Mouse (Mus musculus): ENCODE data around the gene Wnt10a. TPM values are rescaled to one million over a fixed set of nuclear protein-coding genes. Genes with fewer than 3 reads are reported as not detected.

Gene Wnt10a
- 0.40 TPM in 2 replicates for polyA plus RNA-seq (2015; fragmentation: Nextera tagmentation; extraction: Ambion mirVana)

DNA sequence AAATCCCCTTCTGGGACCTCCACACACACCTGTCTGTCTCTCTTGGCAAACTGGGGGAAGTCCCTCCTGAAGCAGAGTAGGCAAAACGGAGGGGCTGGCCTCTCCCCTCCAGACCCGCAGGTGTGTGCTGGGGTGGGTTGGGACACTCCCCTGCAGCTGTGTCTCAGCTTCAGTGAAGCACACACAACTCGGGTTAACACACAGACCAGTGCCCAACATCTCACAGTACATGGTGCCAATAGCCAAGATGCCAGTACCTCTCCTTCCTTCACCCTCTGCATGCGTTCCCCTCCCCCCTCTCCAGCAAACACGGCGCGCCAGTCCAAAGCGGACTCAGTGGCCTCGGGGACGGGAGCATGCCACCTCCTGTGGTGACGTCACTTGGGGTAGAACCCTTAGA is at the start of gene Wnt10a:
Gene Wnt10a, plus strand, starts transcription at position 268 of the 400 bp plus-strand sequence.
- no peaks in the 10 kb centered on the region for H3K36me3 ChIP-seq (ENCODE audit: control insufficient read depth, insufficient read depth, low read length)
- 2% methylated on average over 8 of the region's 11 CpGs for WGBS

DNA sequence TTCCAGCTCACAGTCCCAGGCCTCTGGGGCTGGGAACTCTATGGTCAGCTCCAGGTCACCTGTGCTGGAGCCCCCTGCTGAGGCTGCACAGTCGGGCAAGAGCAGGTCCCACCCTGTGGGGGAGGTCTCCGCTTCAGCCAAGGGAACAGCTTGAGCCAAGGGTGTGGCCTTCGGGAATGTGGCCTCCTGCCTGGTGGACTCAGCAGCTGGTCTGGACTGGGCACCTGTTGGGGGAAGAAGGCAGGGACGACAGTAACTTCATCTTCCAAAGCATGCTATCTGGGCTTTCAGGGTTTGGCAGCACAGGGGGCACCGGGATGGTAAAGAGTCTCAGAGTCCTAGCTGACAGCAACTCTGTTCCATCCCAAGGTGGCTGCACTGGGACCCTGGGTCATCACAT is 44.0 kb upstream of the Wnt10a start:
- Histone ChIP-seq H3K27me3 (replicated peaks; ENCODE audit: control insufficient read depth, insufficient read depth, low read length) (peaks cover 5% of the 10 kb centered on the region), H3K9me3 (ENCODE audit: control insufficient read depth, low read length) (no peaks in the 10 kb centered on the region), H3K4me3 (ENCODE audit: low read length) (no peak overlapping the region), H3K36me3 (ENCODE audit: control insufficient read depth, insufficient read depth, low read length) (no peaks in the 10 kb centered on the region), H3K27ac (ENCODE audit: low read depth, low read length) (no peak overlapping the region), H3K4me1 (ENCODE audit: control insufficient read depth, insufficient read depth, low read depth, low read length) (peaks cover 5% of the 10 kb centered on the region; the same call in 1 of the 2 replicates), H3K4me2 (ENCODE audit: low read length) (no peak overlapping the region), H3K9ac (ENCODE audit: low read depth, low read length) (no peak overlapping the region)
- ATAC-seq, result no peak
- 77% methylated on average over 5 of the region's 5 CpGs for WGBS

More for the DNA sequence above, at the start of gene Wnt10a:
- no peak within 1 kb of the TSS for H3K27ac ChIP-seq (ENCODE audit: low read depth, low read length)
- H3K4me1 ChIP-seq (ENCODE audit: control insufficient read depth, insufficient read depth, low read depth, low read length), result peaks cover 24% of the 10 kb centered on the region
- H3K9ac ChIP-seq (ENCODE audit: low read depth, low read length), result peak within 1 kb of the TSS; percentile 47
- H3K9me3 ChIP-seq (ENCODE audit: control insufficient read depth, low read length), result no peaks in the 10 kb centered on the region
- H3K4me2 ChIP-seq (ENCODE audit: low read length), result peak within 1 kb of the TSS; percentile 64
- ATAC-seq, result 0 out of 2 replicates have a peak, but pooled peaks have one; percentile 25
- peak within 1 kb of the TSS; percentile 36 for H3K4me3 ChIP-seq (ENCODE audit: low read length)
- H3K27me3 ChIP-seq (replicated peaks; ENCODE audit: control insufficient read depth, insufficient read depth, low read length), result peaks cover 60% of the 10 kb centered on the region

DNA sequence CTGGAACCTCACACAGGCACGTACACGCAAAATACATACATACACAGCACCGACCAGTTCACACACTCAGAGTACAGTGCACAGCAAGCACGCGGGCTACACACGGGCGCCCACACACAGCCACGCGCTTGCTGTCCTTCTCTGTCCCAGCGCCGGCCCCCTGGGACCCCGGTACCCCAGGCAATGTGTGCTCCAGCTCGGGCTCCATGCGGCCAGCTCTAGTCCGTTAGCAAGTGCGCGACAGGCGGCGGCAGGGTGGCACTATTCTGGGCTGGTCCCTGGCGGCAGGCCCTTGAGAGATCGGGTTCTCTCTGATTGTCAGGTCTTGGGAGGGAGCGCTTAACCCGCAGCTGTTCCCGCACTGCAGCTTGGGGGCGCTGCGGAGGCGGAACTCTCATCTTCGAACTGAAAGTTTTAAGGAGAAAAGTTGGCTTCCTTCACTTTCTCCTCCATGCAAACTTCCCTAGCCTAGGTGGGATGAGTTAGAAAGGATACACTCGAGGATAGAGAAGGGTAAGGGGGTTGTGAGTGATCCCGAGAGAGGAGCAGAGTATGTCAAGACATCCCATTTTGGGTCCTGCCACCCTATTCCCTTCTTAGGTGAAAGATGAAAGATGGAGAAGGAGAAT is 42.6 kb upstream of the Wnt10a start, which contains the start of gene Prkag3:
Gene Prkag3, minus strand, starts transcription at position 579 of the 629 bp plus-strand sequence.
- Histone ChIP-seq H3K9me3 (ENCODE audit: control insufficient read depth, low read length) (no peaks in the 10 kb centered on the region), H3K9ac (ENCODE audit: low read depth, low read length) (peak within 1 kb of the TSS; percentile 45; the same call in 1 of the 2 replicates), H3K4me3 (ENCODE audit: low read length) (peak within 1 kb of the TSS; percentile 19; the same call in 1 of the 2 replicates), H3K36me3 (ENCODE audit: control insufficient read depth, insufficient read depth, low read length) (no peaks in the 10 kb centered on the region), H3K4me1 (ENCODE audit: control insufficient read depth, insufficient read depth, low read depth, low read length) (peaks cover 5% of the 10 kb centered on the region; the same call in 1 of the 2 replicates), H3K27ac (ENCODE audit: low read depth, low read length) (no peak within 1 kb of the TSS), H3K27me3 (replicated peaks; ENCODE audit: control insufficient read depth, insufficient read depth, low read length) (peaks cover 5% of the 10 kb centered on the region), H3K4me2 (ENCODE audit: low read length) (peak within 1 kb of the TSS; percentile 49)
- 8% methylated on average over 30 of the region's 30 CpGs for WGBS
- peak; percentile 63; the same call in 1 of the 2 replicates for ATAC-seq

DNA sequence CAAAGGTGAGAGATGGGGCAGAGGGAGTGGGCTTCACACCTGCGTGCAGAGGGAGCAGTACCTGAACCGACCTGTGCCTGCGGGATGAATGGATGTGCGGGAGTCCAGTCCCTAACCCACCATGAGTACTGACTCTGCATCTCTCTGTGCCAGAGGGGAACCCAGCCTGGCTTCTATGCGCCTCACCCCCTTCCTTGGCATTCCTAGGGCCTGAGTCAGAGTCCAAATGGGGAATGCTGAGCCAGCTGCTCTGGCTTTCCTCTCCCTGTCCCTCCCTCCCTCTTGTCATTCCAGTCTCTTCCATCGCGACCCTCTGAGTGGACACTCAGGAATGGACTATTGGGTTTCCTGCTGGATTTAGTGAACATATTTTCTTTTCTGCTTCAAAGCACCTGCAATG is 42.0 kb upstream of the Wnt10a start:
- H3K9me3 ChIP-seq (ENCODE audit: control insufficient read depth, low read length), result no peaks in the 10 kb centered on the region
- no peaks in the 10 kb centered on the region for H3K36me3 ChIP-seq (ENCODE audit: control insufficient read depth, insufficient read depth, low read length)
- peaks cover 5% of the 10 kb centered on the region for H3K27me3 ChIP-seq (replicated peaks; ENCODE audit: control insufficient read depth, insufficient read depth, low read length)
- H3K4me1 ChIP-seq (ENCODE audit: control insufficient read depth, insufficient read depth, low read depth, low read length), result peaks cover 5% of the 10 kb centered on the region; the same call in 1 of the 2 replicates
- no peak overlapping the region for H3K9ac ChIP-seq (ENCODE audit: low read depth, low read length)
- no peak overlapping the region for H3K4me2 ChIP-seq (ENCODE audit: low read length)
- WGBS, result 66% methylated on average over 7 of the region's 7 CpGs
- H3K27ac ChIP-seq (ENCODE audit: low read depth, low read length), result no peak overlapping the region
- H3K4me3 ChIP-seq (ENCODE audit: low read length), result no peak overlapping the region
- no peak for ATAC-seq

DNA sequence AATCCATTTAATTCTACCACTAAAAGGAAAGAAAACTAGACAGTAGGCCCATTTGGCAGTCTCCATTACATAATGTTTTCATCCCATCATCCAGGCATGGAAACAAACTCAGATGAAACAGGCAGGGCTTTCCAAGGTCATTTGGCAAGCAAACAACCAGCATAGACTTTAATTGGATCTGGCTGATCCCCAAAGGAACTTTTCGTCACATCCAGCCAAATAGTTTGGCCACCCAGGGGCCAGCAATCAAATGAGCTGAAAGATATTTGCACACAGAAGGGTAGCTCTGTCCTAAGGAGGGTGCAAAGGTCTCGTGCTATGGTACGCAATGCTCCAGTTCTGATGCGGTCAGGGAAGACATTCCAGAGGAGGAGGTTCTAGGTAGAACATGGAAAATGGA is 40.6 kb upstream of the Wnt10a start:
- WGBS, result 78% methylated on average over 4 of the region's 4 CpGs
- ATAC-seq, result no peak
- Histone ChIP-seq H3K9me3 (ENCODE audit: control insufficient read depth, low read length) (no peaks in the 10 kb centered on the region), H3K4me3 (ENCODE audit: low read length) (no peak overlapping the region), H3K4me1 (ENCODE audit: control insufficient read depth, insufficient read depth, low read depth, low read length) (peaks cover 5% of the 10 kb centered on the region; the same call in 1 of the 2 replicates), H3K9ac (ENCODE audit: low read depth, low read length) (no peak overlapping the region), H3K4me2 (ENCODE audit: low read length) (no peak overlapping the region), H3K27me3 (replicated peaks; ENCODE audit: control insufficient read depth, insufficient read depth, low read length) (peaks cover 5% of the 10 kb centered on the region), H3K27ac (ENCODE audit: low read depth, low read length) (no peak overlapping the region), H3K36me3 (ENCODE audit: control insufficient read depth, insufficient read depth, low read length) (no peaks in the 10 kb centered on the region)

DNA sequence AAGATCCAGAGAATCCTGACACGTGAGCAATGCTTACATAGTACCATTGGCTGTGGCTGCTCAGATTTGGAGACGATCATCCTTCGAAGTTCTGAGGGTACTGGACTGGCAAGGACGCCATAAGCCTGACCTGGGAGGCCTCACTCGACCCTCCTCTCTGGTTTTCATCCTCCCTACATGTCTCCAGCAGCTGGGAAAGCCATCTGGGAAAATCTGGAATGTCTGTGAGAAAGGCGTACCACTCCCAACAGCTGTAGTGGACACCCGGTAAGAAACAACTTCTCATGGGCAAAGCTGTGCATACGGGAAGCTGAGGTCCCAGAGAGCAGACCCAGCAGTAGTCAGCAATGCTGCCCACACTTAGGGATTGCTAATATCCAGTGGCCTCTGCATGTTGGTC is 39.2 kb upstream of the Wnt10a start:
- no peaks in the 10 kb centered on the region for H3K36me3 ChIP-seq (ENCODE audit: control insufficient read depth, insufficient read depth, low read length)
- H3K4me3 ChIP-seq (ENCODE audit: low read length), result no peak overlapping the region
- no peak for ATAC-seq
- WGBS, result 81% methylated on average over 8 of the region's 8 CpGs
- peaks cover 5% of the 10 kb centered on the region; the same call in 1 of the 2 replicates for H3K4me1 ChIP-seq (ENCODE audit: control insufficient read depth, insufficient read depth, low read depth, low read length)
- H3K27me3 ChIP-seq (replicated peaks; ENCODE audit: control insufficient read depth, insufficient read depth, low read length), result peaks cover 5% of the 10 kb centered on the region
- H3K4me2 ChIP-seq (ENCODE audit: low read length), result no peak overlapping the region
- no peaks in the 10 kb centered on the region for H3K9me3 ChIP-seq (ENCODE audit: control insufficient read depth, low read length)
- H3K27ac ChIP-seq (ENCODE audit: low read depth, low read length), result no peak overlapping the region
- no peak overlapping the region for H3K9ac ChIP-seq (ENCODE audit: low read depth, low read length)

DNA sequence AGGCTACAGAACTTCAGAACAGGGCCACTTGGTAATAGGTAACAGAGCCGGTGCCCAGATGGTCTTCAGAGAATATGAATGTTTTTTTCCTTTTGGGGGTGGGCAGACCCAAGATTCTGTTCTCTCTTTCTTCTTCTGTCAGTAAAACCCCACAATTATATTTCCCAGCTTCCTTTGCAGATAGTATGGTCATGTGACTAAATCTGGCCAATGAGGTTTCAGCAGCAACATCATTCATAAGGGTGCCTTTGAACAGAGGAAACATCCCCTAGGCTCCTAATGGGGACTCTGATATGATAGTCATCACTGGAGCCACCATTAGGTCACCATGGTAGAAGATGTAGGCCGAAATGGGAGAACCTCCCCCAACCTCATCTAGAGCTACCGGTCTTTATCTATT is 38.5 kb upstream of the Wnt10a start:
- no peaks in the 10 kb centered on the region for H3K9me3 ChIP-seq (ENCODE audit: control insufficient read depth, low read length)
- H3K9ac ChIP-seq (ENCODE audit: low read depth, low read length), result no peak overlapping the region
- peaks cover 5% of the 10 kb centered on the region; the same call in 1 of the 2 replicates for H3K27me3 ChIP-seq (replicated peaks; ENCODE audit: control insufficient read depth, insufficient read depth, low read length)
- H3K4me3 ChIP-seq (ENCODE audit: low read length), result no peak overlapping the region
- 100% methylated on average over 3 of the region's 3 CpGs for WGBS
- no peak for ATAC-seq
- H3K4me2 ChIP-seq (ENCODE audit: low read length), result no peak overlapping the region
- H3K4me1 ChIP-seq (ENCODE audit: control insufficient read depth, insufficient read depth, low read depth, low read length), result peaks cover 5% of the 10 kb centered on the region; the same call in 1 of the 2 replicates
- H3K27ac ChIP-seq (ENCODE audit: low read depth, low read length), result no peak overlapping the region
- no peaks in the 10 kb centered on the region for H3K36me3 ChIP-seq (ENCODE audit: control insufficient read depth, insufficient read depth, low read length)

DNA sequence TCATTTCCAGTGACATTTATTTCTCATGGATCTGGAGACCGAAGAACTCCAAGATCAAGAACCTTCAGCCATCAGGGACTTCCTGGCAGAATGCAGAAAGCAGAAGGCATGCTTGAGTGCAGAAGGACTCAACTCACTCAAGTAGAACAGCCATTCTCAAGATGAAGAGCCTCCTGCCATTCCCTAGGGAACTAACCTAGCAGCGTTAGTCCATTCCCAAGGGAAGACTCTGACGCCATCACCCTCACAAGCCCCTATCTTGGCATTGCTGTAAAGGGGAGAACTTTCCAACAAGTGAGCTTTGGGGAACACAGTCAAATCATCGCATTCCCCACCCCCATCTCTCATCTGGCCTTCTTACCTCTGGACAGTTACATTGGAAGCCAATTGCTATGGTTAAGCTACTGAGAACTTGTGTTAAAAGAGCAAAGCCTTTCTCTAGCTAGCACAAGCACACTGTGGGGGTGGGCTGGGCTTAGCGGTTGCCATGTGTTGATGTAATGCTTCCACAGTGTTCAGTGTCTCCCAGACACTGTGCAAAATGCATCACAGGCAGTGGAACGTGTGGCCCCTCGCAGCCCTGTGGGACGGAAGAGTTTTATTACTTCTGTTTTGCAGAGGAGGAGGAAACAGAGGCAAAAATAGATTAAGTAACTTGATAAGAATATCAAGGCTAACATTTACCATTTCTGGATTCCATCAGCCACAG is 37.9 kb upstream of the Wnt10a start:
- Histone ChIP-seq H3K9me3 (ENCODE audit: control insufficient read depth, low read length) (no peaks in the 10 kb centered on the region), H3K36me3 (ENCODE audit: control insufficient read depth, insufficient read depth, low read length) (no peaks in the 10 kb centered on the region), H3K27me3 (replicated peaks; ENCODE audit: control insufficient read depth, insufficient read depth, low read length) (peaks cover 5% of the 10 kb centered on the region; the same call in 1 of the 2 replicates), H3K9ac (ENCODE audit: low read depth, low read length) (no peak overlapping the region), H3K4me3 (ENCODE audit: low read length) (no peak overlapping the region), H3K4me2 (ENCODE audit: low read length) (no peak overlapping the region), H3K27ac (ENCODE audit: low read depth, low read length) (no peak overlapping the region), H3K4me1 (ENCODE audit: control insufficient read depth, insufficient read depth, low read depth, low read length) (peaks cover 5% of the 10 kb centered on the region; the same call in 1 of the 2 replicates)
- 82% methylated on average over 8 of the region's 8 CpGs for WGBS
- no peak for ATAC-seq

DNA sequence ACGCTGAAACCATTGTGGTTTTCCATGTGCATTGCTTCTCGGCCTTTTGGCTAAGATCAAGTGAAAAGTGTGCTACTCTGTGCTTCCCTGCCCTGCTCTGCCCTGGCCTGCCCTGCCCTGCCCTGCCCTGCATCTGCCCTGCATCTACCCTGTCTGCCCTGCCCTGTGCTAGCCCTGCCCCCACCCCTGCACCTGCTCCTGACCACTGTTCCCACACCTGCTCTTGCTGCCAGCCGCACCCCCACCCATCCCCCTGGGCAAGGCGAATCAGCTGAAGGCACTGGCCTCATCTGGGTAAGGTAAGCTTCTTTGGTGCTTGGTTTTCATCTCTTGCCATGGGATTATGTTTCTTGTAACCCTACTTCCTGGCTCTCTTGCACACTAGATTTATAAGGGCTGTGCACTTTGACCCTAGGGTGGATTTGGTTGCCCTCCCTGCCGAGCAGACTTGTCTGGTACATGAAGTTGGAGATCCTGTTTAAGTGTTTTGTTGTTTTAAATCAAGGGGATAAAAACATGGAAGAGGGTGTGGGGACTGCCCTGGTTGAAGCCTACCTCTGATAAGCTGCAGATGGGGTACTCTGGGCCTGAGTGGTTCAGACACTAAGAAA is 37.0 kb upstream of the Wnt10a start:
- ATAC-seq, result no peak
- no peak overlapping the region for H3K9ac ChIP-seq (ENCODE audit: low read depth, low read length)
- WGBS, result 72% methylated on average over 5 of the region's 5 CpGs
- no peak overlapping the region for H3K4me3 ChIP-seq (ENCODE audit: low read length)
- no peaks in the 10 kb centered on the region for H3K36me3 ChIP-seq (ENCODE audit: control insufficient read depth, insufficient read depth, low read length)
- H3K4me1 ChIP-seq (ENCODE audit: control insufficient read depth, insufficient read depth, low read depth, low read length), result no peaks in the 10 kb centered on the region
- H3K4me2 ChIP-seq (ENCODE audit: low read length), result no peak overlapping the region
- no peaks in the 10 kb centered on the region for H3K9me3 ChIP-seq (ENCODE audit: control insufficient read depth, low read length)
- H3K27me3 ChIP-seq (replicated peaks; ENCODE audit: control insufficient read depth, insufficient read depth, low read length), result peaks cover under 1% of the 10 kb centered on the region; the same call in 1 of the 2 replicates
- H3K27ac ChIP-seq (ENCODE audit: low read depth, low read length), result no peak overlapping the region

Data from hindbrain, embryonic 16.5 days (tissue).